Mouse (Mus musculus): ENCODE data around the gene Sfrp5.

Gene Sfrp5

GRCm38 (mm10) chr19:42198026-42198425 lies 4.0 kb downstream of the Sfrp5 start:
- in situ Hi-C loops (cut with MseI, MboI) = no loop called here

- in situ Hi-C loops (cut with MseI, MboI) = no loop called here
Measured at GRCm38 (mm10) chr19:42197066-42197465, 5.0 kb downstream of the Sfrp5 start.

DNA sequence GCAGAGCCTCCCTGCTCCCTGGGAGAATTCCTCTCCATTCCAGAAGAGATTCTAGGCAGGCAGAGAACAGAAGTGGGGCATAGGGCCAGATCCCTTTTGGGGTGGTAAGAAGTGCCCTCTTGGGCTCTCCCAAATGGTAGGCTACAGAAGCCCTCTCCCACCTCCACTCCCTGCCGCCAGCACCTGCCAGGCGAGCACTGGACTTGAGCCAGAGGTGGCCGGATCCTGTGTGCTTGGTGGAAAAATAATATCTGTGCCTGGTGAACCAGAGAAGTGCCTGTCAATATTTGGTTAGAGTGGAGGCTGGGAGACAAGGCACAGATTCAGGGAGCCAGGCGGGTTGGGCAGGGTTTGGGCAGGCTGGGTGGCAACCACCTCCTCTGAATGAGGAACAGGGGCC lies 5.7 kb downstream of the Sfrp5 start:
- in situ Hi-C loops (cut with MseI, MboI) = no loop called here

DNA sequence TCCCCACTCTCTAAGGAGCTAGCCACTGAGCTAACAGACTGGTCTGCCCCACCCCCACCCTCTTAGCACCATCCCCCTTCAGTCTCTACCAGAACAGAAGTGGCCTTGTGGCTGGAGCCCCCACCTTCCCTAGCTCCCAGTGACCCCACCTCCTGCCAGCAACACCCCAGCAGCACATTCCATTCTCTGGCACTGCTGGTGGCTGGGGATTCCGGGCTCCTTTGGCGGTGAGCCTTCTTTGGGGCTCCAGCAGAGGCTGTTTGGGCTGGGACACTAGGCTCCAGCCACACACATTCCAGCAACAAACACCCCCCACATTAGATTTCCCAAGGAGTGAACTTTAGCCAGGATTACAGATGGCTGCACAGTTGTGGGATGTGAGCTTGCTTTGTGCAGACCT lies 8.7 kb downstream of the Sfrp5 start:
- in situ Hi-C loops (cut with MseI, MboI) = loop anchor here in 1 of 2 experiments (5.0 kb wide), 1 partner anchor 79 kb away; no protein-coding TSS in a partner anchor

- in situ Hi-C loops (cut with MseI, MboI) = loop anchor here in 1 of 2 experiments (5.0 kb wide), 1 partner anchor 82 kb away; no protein-coding TSS in a partner anchor
Measured at GRCm38 (mm10) chr19:42190494-42190893, 11.6 kb downstream of the Sfrp5 start.

DNA sequence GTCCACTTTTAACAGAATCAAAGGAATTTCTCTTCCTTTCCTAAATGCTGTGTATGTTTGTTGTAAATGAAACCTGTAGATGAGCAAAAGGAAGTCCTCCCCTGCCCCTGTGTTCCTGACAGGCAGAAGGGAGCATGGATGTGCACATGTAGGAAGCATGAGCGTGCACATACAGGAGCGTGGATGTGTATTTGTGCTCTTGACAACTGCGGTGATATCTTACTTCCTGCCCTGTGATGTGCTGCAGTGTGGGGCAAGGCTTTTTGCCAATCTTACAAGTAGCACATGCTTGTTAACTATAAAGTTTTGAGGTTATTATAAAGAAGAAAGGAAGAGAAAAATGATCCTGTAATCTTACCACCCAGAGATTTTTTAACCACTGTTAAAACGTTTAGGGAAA lies 12.3 kb downstream of the Sfrp5 start:
- in situ Hi-C loops (cut with MseI, MboI) = loop anchor here in 1 of 2 experiments (5.0 kb wide), 1 partner anchor 83 kb away; no protein-coding TSS in a partner anchor

DNA sequence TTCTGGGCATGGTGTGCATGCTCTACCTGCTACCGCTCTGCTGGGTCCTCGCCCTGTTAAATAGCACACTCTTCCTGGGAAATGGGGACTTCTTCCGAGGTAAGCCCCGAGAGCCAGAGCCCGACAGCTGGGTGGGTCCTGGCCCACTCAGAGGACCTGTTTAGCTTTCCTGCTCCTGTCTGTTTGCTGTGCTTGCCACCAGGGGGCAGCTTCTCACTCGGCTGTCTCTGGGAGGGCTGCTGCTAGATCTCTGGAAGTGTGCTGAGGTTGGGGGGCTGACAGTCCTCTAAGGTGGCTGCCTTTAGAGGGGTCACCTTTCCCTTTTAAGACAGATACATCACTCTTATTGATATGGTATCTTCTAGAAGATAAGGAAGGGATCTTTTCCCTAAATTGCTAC lies 19.4 kb downstream of the Sfrp5 start:
- in situ Hi-C loops (cut with MseI, MboI) = no loop called here

- in situ Hi-C loops (cut with MseI, MboI) = no loop called here
Measured at GRCm38 (mm10) chr19:42179356-42179755, 22.7 kb downstream of the Sfrp5 start.

- in situ Hi-C loops (cut with MseI, MboI) = no loop called here
Measured at GRCm38 (mm10) chr19:42177461-42177860, 24.6 kb downstream of the Sfrp5 start.

- in situ Hi-C loops (cut with MseI, MboI) = no loop called here
Measured at GRCm38 (mm10) chr19:42176841-42177240, 25.2 kb downstream of the Sfrp5 start.

DNA sequence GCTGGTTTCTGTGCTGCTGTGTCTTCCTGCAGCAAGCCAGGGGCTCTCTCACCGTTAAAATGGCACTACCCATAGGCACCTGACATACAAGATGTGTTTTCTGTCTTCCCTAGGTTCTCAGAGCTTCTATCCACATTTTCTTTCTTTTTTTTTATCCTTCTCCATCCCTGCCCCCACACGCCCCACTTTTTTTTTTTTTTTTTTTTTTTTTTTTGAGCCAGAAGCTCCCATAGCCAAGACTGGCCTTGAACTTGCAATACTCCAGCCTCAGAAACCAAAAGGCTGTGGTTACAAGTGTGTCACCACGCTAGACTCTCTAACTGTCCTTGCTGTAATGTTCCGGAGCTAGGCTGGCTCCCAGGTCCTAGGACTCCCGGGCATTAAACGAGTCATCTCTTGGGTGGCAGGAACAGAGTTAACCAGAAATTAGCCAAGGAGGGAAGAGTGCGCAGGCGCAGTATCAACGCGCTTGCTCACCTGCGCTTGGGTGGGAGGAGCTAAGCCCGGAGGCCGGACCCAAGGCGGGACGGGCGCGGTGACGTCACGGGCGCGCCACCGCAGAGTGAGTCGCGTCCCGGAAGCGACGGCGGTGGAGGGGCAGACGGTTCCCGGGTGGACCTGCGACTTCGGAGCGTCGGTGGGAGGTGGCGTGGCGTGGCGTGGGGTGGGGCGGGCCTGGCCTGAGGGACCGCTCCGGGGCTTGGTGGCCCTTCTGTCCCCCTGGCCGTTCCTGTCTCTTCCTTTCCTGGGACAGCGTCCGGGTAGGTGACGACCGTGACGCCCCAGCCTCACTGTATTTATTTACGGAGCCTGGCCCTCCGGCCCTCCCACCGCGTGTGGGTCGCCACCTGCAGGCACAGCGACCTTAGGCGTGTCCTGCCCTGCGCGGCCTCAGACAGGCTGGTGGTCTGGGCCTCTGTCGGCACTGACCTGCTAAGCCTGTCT lies 31.8 kb downstream of the Sfrp5 start:
- in situ Hi-C loops (cut with MseI, MboI) = no loop called here

GRCm38 (mm10) chr19:42169322-42169975 lies 32.6 kb downstream of the Sfrp5 start:
- in situ Hi-C loops (cut with MseI, MboI) = no loop called here

GRCm38 (mm10) chr19:42167489-42167888 lies 34.6 kb downstream of the Sfrp5 start:
- in situ Hi-C loops (cut with MseI, MboI) = no loop called here

DNA sequence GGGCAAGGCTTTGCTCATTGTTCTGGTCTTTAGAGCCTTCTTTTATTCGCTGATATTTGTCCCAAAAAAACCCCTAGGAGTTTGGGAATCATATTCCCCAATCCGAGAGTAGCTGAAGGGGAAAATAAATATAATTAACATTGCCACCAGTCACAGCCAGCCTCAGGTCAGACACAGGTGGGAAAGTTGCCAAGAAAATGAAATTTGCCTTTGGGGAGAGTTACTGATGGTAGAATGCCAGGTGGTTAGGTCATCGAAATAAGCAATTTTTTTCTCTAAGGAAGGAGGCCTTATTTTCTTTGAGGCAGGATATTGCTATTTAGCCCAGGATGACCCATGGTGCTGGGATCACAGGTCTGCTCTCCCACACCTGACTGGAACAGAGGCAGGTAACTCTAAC lies 35.3 kb downstream of the Sfrp5 start:
- in situ Hi-C loops (cut with MseI, MboI) = no loop called here

DNA sequence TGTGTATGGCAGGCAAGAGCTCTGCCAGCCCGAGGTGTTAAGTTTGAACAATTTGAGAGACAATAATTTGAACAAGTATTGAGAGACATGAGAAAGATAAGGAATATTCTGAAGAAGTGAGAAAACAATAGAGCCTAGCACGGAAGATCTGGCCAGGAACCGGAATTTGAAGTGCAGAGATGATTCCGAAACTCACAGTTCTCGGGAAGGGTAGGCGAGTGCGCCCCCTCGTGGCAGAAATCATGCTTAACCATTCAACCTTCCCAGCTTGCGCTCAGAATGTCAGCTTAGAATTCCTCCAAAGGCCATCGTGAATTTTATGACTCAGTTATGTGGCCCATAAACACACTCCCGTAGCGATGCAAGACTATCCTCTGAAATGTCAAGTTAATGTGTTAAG lies 35.9 kb downstream of the Sfrp5 start:
- in situ Hi-C loops (cut with MseI, MboI) = no loop called here

DNA sequence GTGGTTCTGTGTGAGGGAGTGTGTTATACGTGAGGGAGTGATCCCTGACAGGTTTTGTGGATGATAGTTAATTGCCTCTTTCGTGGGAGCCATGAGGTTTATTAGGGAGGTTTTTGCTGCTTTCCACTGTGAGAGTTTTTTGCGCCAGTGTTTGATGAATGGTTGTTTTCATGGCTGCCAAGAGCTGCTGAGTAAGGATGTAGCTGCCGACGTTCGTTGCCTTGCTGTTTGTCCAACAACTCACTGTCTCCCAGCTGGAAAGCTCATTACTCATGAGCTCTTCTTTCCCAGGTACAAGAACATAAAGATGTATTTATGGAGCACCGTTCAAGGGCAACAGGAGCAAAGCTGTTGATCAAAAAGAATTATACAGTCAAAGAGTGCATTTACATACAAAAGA lies 37.9 kb downstream of the Sfrp5 start:
- in situ Hi-C loops (cut with MseI, MboI) = no loop called here

DNA sequence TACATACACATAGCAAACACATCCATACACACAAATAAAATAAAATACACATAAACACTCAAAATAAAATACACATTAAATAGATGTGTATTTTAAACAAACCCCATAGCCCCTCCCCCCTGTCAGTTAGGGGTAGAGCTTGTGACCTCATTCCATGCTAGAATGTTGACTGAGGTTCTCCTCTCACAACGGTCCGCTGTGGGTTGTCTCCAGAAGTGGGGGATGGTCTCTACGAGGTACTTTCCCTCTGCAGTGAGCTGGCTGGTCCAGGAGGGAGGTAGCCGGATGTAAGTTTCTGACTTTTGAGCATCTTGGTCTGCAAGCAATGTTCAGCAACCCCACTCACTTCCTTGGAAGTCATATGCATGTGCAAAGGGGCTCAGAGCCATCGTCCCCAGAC lies 38.3 kb downstream of the Sfrp5 start, which contains the start of gene Zfyve27:
Gene Zfyve27 (plus strand): TSS at position 188 of the 400 bp plus-strand sequence.
- in situ Hi-C loops (cut with MseI, MboI) = no loop called here

GRCm38 (mm10) chr19:42158246-42159017 lies 43.6 kb downstream of the Sfrp5 start:
- in situ Hi-C loops (cut with MseI, MboI) = no loop called here

DNA sequence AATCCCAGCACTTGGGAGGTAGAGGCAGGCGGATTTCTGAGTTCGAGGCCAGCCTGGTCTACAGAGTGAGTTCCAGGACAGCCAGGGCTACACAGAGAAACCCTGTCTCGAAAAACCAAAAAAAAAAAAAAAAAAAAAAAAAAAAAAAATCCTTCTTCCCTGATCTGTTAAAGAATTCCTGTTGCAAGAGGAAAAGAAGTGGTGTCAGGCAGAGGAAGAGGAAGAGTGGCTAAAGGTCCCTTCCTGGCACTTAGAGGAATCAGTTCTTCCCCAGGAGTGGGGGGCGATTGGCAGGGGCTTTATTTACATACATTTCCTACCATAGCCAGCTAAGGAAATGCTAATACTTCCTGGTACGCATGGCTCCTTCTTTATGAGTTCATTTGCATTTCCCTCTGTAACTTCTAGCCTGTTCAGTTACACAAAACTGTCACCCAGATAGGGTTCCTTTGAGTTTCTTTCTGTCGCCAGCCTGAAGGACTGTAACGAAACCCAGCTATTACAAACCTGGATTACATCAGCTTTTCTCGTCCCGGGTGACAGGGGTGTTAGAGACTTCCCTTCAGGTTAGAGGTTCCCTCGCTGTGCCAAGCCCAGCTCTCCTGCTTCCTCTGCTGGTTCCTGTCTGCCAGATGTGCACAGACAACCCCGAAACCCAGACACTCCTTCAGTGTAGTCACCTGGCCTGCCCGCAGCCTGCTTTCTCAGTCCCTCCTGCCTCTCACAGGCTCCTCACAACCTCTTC lies 44.4 kb downstream of the Sfrp5 start:
- in situ Hi-C loops (cut with MseI, MboI) = no loop called here

DNA sequence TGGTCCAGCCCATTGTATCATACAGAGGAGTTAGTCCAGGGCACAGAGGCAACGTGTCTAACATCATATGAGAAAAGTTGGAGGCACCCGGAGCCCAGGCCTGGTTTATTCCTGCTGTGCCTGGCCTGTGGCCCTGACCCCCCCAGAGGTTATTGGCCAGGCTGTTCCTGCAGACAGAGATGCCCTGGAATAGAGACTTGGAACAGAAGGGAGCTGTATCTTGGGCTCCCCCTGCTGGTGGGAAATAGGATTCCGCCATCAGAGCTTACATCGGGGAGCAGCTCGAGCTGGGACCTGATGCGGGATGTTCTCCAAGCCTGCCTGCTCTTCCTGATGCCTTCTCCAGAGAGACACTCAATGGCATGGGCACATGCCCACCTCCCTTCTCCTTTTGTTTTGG lies 50.1 kb downstream of the Sfrp5 start:
- in situ Hi-C loops (cut with MseI, MboI) = no loop called here

- in situ Hi-C loops (cut with MseI, MboI) = no loop called here
Measured at GRCm38 (mm10) chr19:42148569-42148860, 53.5 kb downstream of the Sfrp5 start.
